In genomic region chr9:110742295-110742950, GRCm38 (mm10) we compare ENCODE assay signal across 9 mouse cellular contexts. TPM values are rescaled to one million over a fixed set of nuclear protein-coding genes. Genes with fewer than 3 reads are reported as not detected.
A peak's percentile ranks its signal among the peaks of the same experiment; 100 is the strongest.
DNase-seq lines count a peak whose midpoint lies in the region; ATAC-seq and TF ChIP-seq lines count a peak whose summit lies in the region.
"Had no signal": no experiment of that assay in that cellular context is flagged by ENCODE, and none has a peak within 500 bp of the region (broad histone marks: within the 10 kb centered on the region; RNA-seq: fewer than 3 reads in every experiment).

No protein-coding gene starts in this region.

- H3K4me2 ChIP-seq in lung, embryonic 14.5 days = peak overlapping the region; percentile 73
- H3K4me2 ChIP-seq in embryonic facial prominence, embryonic 11.5 days (ENCODE audit: low read depth, low read length) = peak overlapping the region; percentile 81
- peak overlapping the region; percentile 93 for H3K4me2 ChIP-seq in hindbrain, embryonic 13.5 days
- peak overlapping the region; percentile 56 for H3K4me2 ChIP-seq in liver, embryonic 14.5 days (ENCODE audit: low read depth)

- ATAC-seq in lung, embryonic 14.5 days (ENCODE audit: insufficient read depth) = peak; percentile 67
- peak; percentile 75 for ATAC-seq in embryonic facial prominence, embryonic 11.5 days (replicated peaks; ENCODE audit: insufficient number of reproducible peaks, low FRiP score, low TSS enrichment, low read depth)
- peak; percentile 74 for ATAC-seq in hindbrain, embryonic 13.5 days (ENCODE audit: low FRiP score)
- 0 out of 2 replicates have a peak, but pooled peaks have one; percentile 44 for ATAC-seq in liver, embryonic 14.5 days (ENCODE audit: insufficient read depth)

- no peaks in the 10 kb centered on the region for H3K9me3 ChIP-seq in lung, embryonic 14.5 days (ENCODE audit: low read depth, low read length)
- H3K9me3 ChIP-seq in embryonic facial prominence, embryonic 11.5 days (replicated peaks; ENCODE audit: control insufficient read depth, low read length) = no peaks in the 10 kb centered on the region
- H3K9me3 ChIP-seq in hindbrain, embryonic 13.5 days = no peaks in the 10 kb centered on the region
- no peaks in the 10 kb centered on the region for H3K9me3 ChIP-seq in liver, embryonic 14.5 days (ENCODE audit: control insufficient read depth, low read length)

- H3K36me3 ChIP-seq in lung, embryonic 14.5 days (ENCODE audit: insufficient read depth) = peaks cover 17% of the 10 kb centered on the region; the same call in 1 of the 2 replicates
- no peaks in the 10 kb centered on the region for H3K36me3 ChIP-seq in embryonic facial prominence, embryonic 11.5 days (replicated peaks; ENCODE audit: control insufficient read depth, insufficient read depth, low read depth, low read length)
- H3K36me3 ChIP-seq in hindbrain, embryonic 13.5 days = no peaks in the 10 kb centered on the region
- no peaks in the 10 kb centered on the region for H3K36me3 ChIP-seq in liver, embryonic 14.5 days (replicated peaks; ENCODE audit: control insufficient read depth, insufficient read depth, low read depth)
- no peaks in the 10 kb centered on the region for H3K36me3 ChIP-seq in small intestine, adult 2 months (ENCODE audit: control insufficient read depth, insufficient read depth, low read length)

- peak; percentile 71 for DNase-seq in lung, embryonic 14.5 days
- DNase-seq in lung, postnatal 36 days = no peak
- peak; percentile 82 for DNase-seq in embryonic facial prominence, embryonic 11.5 days (ENCODE audit: low spot score)
- DNase-seq in liver, embryonic 14.5 days (ENCODE audit: low read depth in 3 of 3, low spot score in 3 of 3) = no peak
- no peak for DNase-seq in layer of hippocampus, adult 11-12 months (ENCODE audit: low spot score)
- DNase-seq in gastrocnemius, adult 8-10 months (ENCODE audit: low spot score in 2 of 2) = no peak

- no peak for TF ChIP-seq EP300 in liver, embryonic 14.5 days (IDR thresholded peaks at IDR 0.05; ENCODE audit: low read depth)

- 1% methylated on average over 61 of the region's 71 CpGs for WGBS in lung, embryonic 14.5 days
- under 1% methylated on average over 50 of the region's 71 CpGs for WGBS in embryonic facial prominence, embryonic 11.5 days
- WGBS in hindbrain, embryonic 13.5 days = under 1% methylated on average over 52 of the region's 71 CpGs
- under 1% methylated on average over 66 of the region's 71 CpGs for WGBS in liver, embryonic 14.5 days (ENCODE audit: insufficient replicate concordance)
- WGBS in small intestine, adult 2 months = 1% methylated on average over 65 of the region's 71 CpGs

- H3K27ac ChIP-seq in lung, embryonic 14.5 days (ENCODE audit: low read depth) = peak overlapping the region; percentile 96
- H3K27ac ChIP-seq in embryonic facial prominence, embryonic 11.5 days (replicated peaks; ENCODE audit: low read depth, low read length) = peak overlapping the region; percentile 93
- no peak overlapping the region for H3K27ac ChIP-seq in hindbrain, embryonic 13.5 days
- H3K27ac ChIP-seq in liver, embryonic 14.5 days = no peak overlapping the region
- H3K27ac ChIP-seq in small intestine, adult 2 months (ENCODE audit: insufficient read depth, low read depth, low read length) = no peak overlapping the region

- peak overlapping the region; percentile 67 for H3K4me3 ChIP-seq in lung, embryonic 14.5 days (ENCODE audit: low read depth, low read length)
- H3K4me3 ChIP-seq in embryonic facial prominence, embryonic 11.5 days (ENCODE audit: low read depth, low read length) = peak overlapping the region; percentile 87
- H3K4me3 ChIP-seq in hindbrain, embryonic 13.5 days = peak overlapping the region; percentile 68
- peak overlapping the region; percentile 52 to 53 for H3K4me3 ChIP-seq in liver, embryonic 14.5 days (ENCODE audit: insufficient read depth in 1 of 2, low read depth in 2 of 2, low read length in 2 of 2)
- peak overlapping the region; percentile 64 for H3K4me3 ChIP-seq in small intestine, adult 2 months (ENCODE audit: low read depth, low read length)

- H3K9ac ChIP-seq in lung, embryonic 14.5 days = peak overlapping the region; percentile 83
- H3K9ac ChIP-seq in embryonic facial prominence, embryonic 11.5 days (replicated peaks; ENCODE audit: low read length) = peak overlapping the region; percentile 93
- peak overlapping the region; percentile 80 for H3K9ac ChIP-seq in hindbrain, embryonic 13.5 days
- no peak overlapping the region for H3K9ac ChIP-seq in liver, embryonic 14.5 days (replicated peaks)

- peaks cover 6% of the 10 kb centered on the region for H3K4me1 ChIP-seq in lung, embryonic 14.5 days (ENCODE audit: insufficient read depth)
- H3K4me1 ChIP-seq in embryonic facial prominence, embryonic 11.5 days (ENCODE audit: control insufficient read depth, insufficient read depth, low read length) = no peaks in the 10 kb centered on the region; the same call in none of the 2 replicates
- H3K4me1 ChIP-seq in hindbrain, embryonic 13.5 days (replicated peaks) = peaks cover 32% of the 10 kb centered on the region
- H3K4me1 ChIP-seq in liver, embryonic 14.5 days (replicated peaks; ENCODE audit: control insufficient read depth in 2 of 2, insufficient read depth in 2 of 2, low read length in 1 of 2) = peaks cover 0 to 16% of the 10 kb centered on the region in 2 experiments; a peak in 2 of 4 replicates
- H3K4me1 ChIP-seq in small intestine, adult 2 months (ENCODE audit: control insufficient read depth, insufficient read depth, insufficient read length, low read length) = no peaks in the 10 kb centered on the region

- no peak for TF ChIP-seq CTCF in lung, embryonic 14.5 days (IDR thresholded peaks at IDR 0.05; ENCODE audit: low read depth)
- TF ChIP-seq CTCF in liver, embryonic 14.5 days (IDR thresholded peaks at IDR 0.05; ENCODE audit: low read depth) = no peak
- TF ChIP-seq CTCF in small intestine, adult 2 months (IDR thresholded peaks at IDR 0.05; ENCODE audit: extremely low read depth, insufficient read length, insufficient replicate concordance, low read depth, low read length) = no peak

- peaks cover 40% of the 10 kb centered on the region; the same call in 1 of the 2 replicates for H3K27me3 ChIP-seq in lung, embryonic 14.5 days (ENCODE audit: insufficient read depth, low read length)
- H3K27me3 ChIP-seq in embryonic facial prominence, embryonic 11.5 days (ENCODE audit: control insufficient read depth, insufficient read depth, low read length) = no peaks in the 10 kb centered on the region
- H3K27me3 ChIP-seq in hindbrain, embryonic 13.5 days = peaks cover 52% of the 10 kb centered on the region
- H3K27me3 ChIP-seq in liver, embryonic 14.5 days (ENCODE audit: control insufficient read depth, insufficient read depth, low read length) = peaks cover 56% of the 10 kb centered on the region
- H3K27me3 ChIP-seq in small intestine, adult 2 months (ENCODE audit: control insufficient read depth, insufficient read depth, low read length) = peaks cover 43% of the 10 kb centered on the region

- TF ChIP-seq POLR2A in small intestine, adult 2 months (IDR thresholded peaks at IDR 0.05; ENCODE audit: low read depth, low read length) = no peak

RNA-seq across cellular contexts. Expression of gene Myl3, which starts 0.8 kb away (rescaled TPM):
- 1.9 TPM in 2 replicates for polyA plus RNA-seq in lung, embryonic 14.5 days (2014; fragmentation: Nextera tagmentation; extraction: Ambion mirVana)
- 2.8 and 14.9 TPM in 2 replicates for polyA plus RNA-seq in embryonic facial prominence, embryonic 11.5 days (2014; fragmentation: Nextera tagmentation; extraction: Ambion mirVana)
- polyA plus RNA-seq in hindbrain, embryonic 13.5 days (2015; fragmentation: Nextera tagmentation; extraction: Ambion mirVana) = 1.4 and 3.8 TPM in 2 replicates
- polyA plus RNA-seq in liver, embryonic 14.5 days (2012; rRNA removed) = 0.10 TPM in 1 of 2 replicates, not detected in the other
- polyA plus RNA-seq in liver, embryonic 14.5 days (2014; fragmentation: Nextera tagmentation; extraction: Ambion mirVana) = 0.18 TPM in 1 of 2 replicates, not detected in the other
- polyA plus RNA-seq in small intestine, adult 2 months (2012; rRNA removed) = not detected in 2 replicates
- 100 to 1,000 TPM; 644 to 855 (median 660) TPM for total RNA-seq in gastrocnemius, adult 8-10 months (2022)

RNA-seq across cellular contexts. Expression of gene Pth1r, which starts 4.5 kb away (rescaled TPM):
- polyA plus RNA-seq in lung, embryonic 14.5 days (2014; fragmentation: Nextera tagmentation; extraction: Ambion mirVana) = 88.6 and 97.8 TPM in 2 replicates
- polyA plus RNA-seq in embryonic facial prominence, embryonic 11.5 days (2014; fragmentation: Nextera tagmentation; extraction: Ambion mirVana) = 37.8 and 39.8 TPM in 2 replicates
- polyA plus RNA-seq in hindbrain, embryonic 13.5 days (2015; fragmentation: Nextera tagmentation; extraction: Ambion mirVana) = 13.7 and 13.8 TPM in 2 replicates
- polyA plus RNA-seq in liver, embryonic 14.5 days (2012; rRNA removed) = 3.4 and 3.8 TPM in 2 replicates
- 2.0 and 2.4 TPM in 2 replicates for polyA plus RNA-seq in liver, embryonic 14.5 days (2014; fragmentation: Nextera tagmentation; extraction: Ambion mirVana)
- polyA plus RNA-seq in small intestine, adult 2 months (2012; rRNA removed) = 5.6 and 7.3 TPM in 2 replicates
- total RNA-seq in gastrocnemius, adult 8-10 months (2022) = 1 to 10 TPM in 2 of 4 experiments, under 1 TPM in 2; 0.44 to 1.4 (median 1.0) TPM

RNA-seq across cellular contexts. Expression of gene Prss42, which starts 55.5 kb away (rescaled TPM):
- polyA plus RNA-seq in lung, embryonic 14.5 days (2014; fragmentation: Nextera tagmentation; extraction: Ambion mirVana) = not detected in 2 replicates
- not detected in 2 replicates for polyA plus RNA-seq in embryonic facial prominence, embryonic 11.5 days (2014; fragmentation: Nextera tagmentation; extraction: Ambion mirVana)
- polyA plus RNA-seq in hindbrain, embryonic 13.5 days (2015; fragmentation: Nextera tagmentation; extraction: Ambion mirVana) = not detected in 2 replicates
- polyA plus RNA-seq in liver, embryonic 14.5 days (2012; rRNA removed) = 0.02 TPM in 1 of 2 replicates, not detected in the other
- not detected in 2 replicates for polyA plus RNA-seq in liver, embryonic 14.5 days (2014; fragmentation: Nextera tagmentation; extraction: Ambion mirVana)
- not detected in 2 replicates for polyA plus RNA-seq in small intestine, adult 2 months (2012; rRNA removed)
- not detected for total RNA-seq in gastrocnemius, adult 8-10 months (2022)
- total RNA-seq: left cerebral cortex, postnatal 10 days had no signal

Comparison
In these comparisons a context has a peak if more than half of its experiments do, and no peak if none do; other contexts are left out.
1. DNase-seq: peak in lung, embryonic 14.5 days (single experiment) and embryonic facial prominence, embryonic 11.5 days (single experiment); none in lung, postnatal 36 days (single experiment), liver, embryonic 14.5 days (0 of 3), layer of hippocampus, adult 11-12 months (single experiment) and gastrocnemius, adult 8-10 months (0 of 2).
2. H3K27ac ChIP-seq: peak in lung, embryonic 14.5 days (single experiment) and embryonic facial prominence, embryonic 11.5 days (single experiment); none in hindbrain, embryonic 13.5 days (single experiment), liver, embryonic 14.5 days (single experiment) and small intestine, adult 2 months (single experiment).
3. Peak in every context shown above with its lines, with median percentiles within 50 percentile points of each other: ATAC-seq, H3K4me2 ChIP-seq and H3K4me3 ChIP-seq.